In the genomic region with DNA sequence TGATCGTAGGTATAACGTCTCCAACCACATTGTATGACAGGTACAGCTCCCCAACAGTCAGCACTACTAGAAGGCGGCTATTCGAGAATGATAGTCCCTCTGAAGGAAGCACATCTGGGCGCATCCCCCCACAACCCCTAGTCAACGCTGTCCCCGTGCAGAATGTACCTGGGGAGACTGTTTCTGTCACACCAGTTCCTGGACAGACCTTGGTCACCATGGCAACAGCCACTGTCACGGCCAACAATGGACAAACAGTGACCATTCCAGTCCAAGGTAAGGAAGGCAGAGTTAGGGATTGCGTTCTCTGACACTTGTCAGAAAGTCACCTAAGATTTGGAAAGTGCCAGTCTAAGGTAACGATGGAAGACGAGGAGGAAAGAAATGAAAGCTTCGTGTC, we compare ENCODE assay signal across 22 mouse cellular contexts. TPM values are rescaled to one million over a fixed set of nuclear protein-coding genes. Genes with fewer than 3 reads are reported as not detected.
DNase-seq lines count a peak whose midpoint lies in the region; ATAC-seq and TF ChIP-seq lines count a peak whose summit lies in the region.
"Had no signal": no experiment of that assay in that cellular context is flagged by ENCODE, and none has a peak within 500 bp of the region (broad histone marks: within the 10 kb centered on the region; RNA-seq: fewer than 3 reads in every experiment).

No protein-coding gene starts in this region.

- no peak overlapping the region for H3K27ac ChIP-seq in lung, embryonic 14.5 days (ENCODE audit: low read depth)
- peak overlapping the region; percentile 44 for H3K27ac ChIP-seq in testis, adult 2 months (ENCODE audit: control insufficient read depth, insufficient read depth, low read depth, low read length)
- H3K27ac ChIP-seq in forebrain, embryonic 16.5 days (ENCODE audit: low read length): no peak overlapping the region
- H3K27ac ChIP-seq: forebrain, embryonic 10.5 days; forebrain, embryonic 13.5 days; gastrocnemius, adult 2 months; hindbrain, embryonic 10.5 days; hindbrain, embryonic 13.5 days had no signal

- H3K36me3 ChIP-seq in lung, embryonic 14.5 days (ENCODE audit: insufficient read depth): peaks cover 34% of the 10 kb centered on the region
- no peaks in the 10 kb centered on the region for H3K36me3 ChIP-seq in testis, adult 2 months (ENCODE audit: control insufficient read depth, insufficient read depth, low read length)
- peaks cover 8% of the 10 kb centered on the region for H3K36me3 ChIP-seq in forebrain, embryonic 16.5 days (ENCODE audit: control insufficient read depth, insufficient read depth)

- no peaks in the 10 kb centered on the region for H3K9me3 ChIP-seq in lung, embryonic 14.5 days (ENCODE audit: low read depth, low read length)
- H3K9me3 ChIP-seq in forebrain, embryonic 16.5 days (ENCODE audit: control insufficient read depth, low read length): no peaks in the 10 kb centered on the region
- H3K9me3 ChIP-seq: forebrain, embryonic 10.5 days; forebrain, embryonic 13.5 days; hindbrain, embryonic 10.5 days; hindbrain, embryonic 13.5 days had no signal

- H3K9ac ChIP-seq in lung, embryonic 14.5 days: no peak overlapping the region
- H3K9ac ChIP-seq in forebrain, embryonic 16.5 days (replicated peaks; ENCODE audit: low read depth, low read length): no peak overlapping the region
- H3K9ac ChIP-seq: forebrain, embryonic 13.5 days; forebrain, postnatal 0 days; hindbrain, embryonic 13.5 days had no signal

- TF ChIP-seq CTCF in lung, embryonic 14.5 days (IDR thresholded peaks at IDR 0.05; ENCODE audit: low read depth): no peak
- TF ChIP-seq CTCF in testis, adult 2 months (IDR thresholded peaks at IDR 0.05; ENCODE audit: control insufficient read depth, insufficient read depth, insufficient replicate concordance, low read depth, low read length): no peak

- H3K4me2 ChIP-seq in lung, embryonic 14.5 days: peak overlapping the region; percentile 0; the same call in 1 of the 2 replicates
- H3K4me2 ChIP-seq in forebrain, embryonic 16.5 days (ENCODE audit: low read length): no peak overlapping the region
- H3K4me2 ChIP-seq: forebrain, embryonic 13.5 days; heart, embryonic 11.5 days; hindbrain, embryonic 13.5 days had no signal

- no peaks in the 10 kb centered on the region for H3K27me3 ChIP-seq in lung, embryonic 14.5 days (ENCODE audit: insufficient read depth, low read length)
- H3K27me3 ChIP-seq in testis, adult 2 months (ENCODE audit: control insufficient read depth, insufficient read depth, low read length): no peaks in the 10 kb centered on the region
- H3K27me3 ChIP-seq in forebrain, embryonic 16.5 days (replicated peaks; ENCODE audit: control insufficient read depth, insufficient read depth, low read length): no peaks in the 10 kb centered on the region
- H3K27me3 ChIP-seq: forebrain, embryonic 13.5 days; hindbrain, embryonic 13.5 days had no signal

- no peak overlapping the region for H3K4me3 ChIP-seq in lung, embryonic 14.5 days (ENCODE audit: low read depth, low read length)
- H3K4me3 ChIP-seq in testis, adult 2 months (ENCODE audit: control insufficient read depth, low read depth, low read length): peak overlapping the region; percentile 87
- H3K4me3 ChIP-seq in forebrain, embryonic 16.5 days (replicated peaks; ENCODE audit: low read length): no peak overlapping the region
- H3K4me3 ChIP-seq: forebrain, embryonic 10.5 days; forebrain, embryonic 13.5 days; gastrocnemius, adult 2 months; hindbrain, embryonic 10.5 days; hindbrain, embryonic 13.5 days had no signal

- H3K4me1 ChIP-seq in lung, embryonic 14.5 days (ENCODE audit: insufficient read depth): 0 out of 2 replicates have a peak, but pooled peaks cover 3% of the 10 kb centered on the region
- no peaks in the 10 kb centered on the region; the same call in 1 of the 2 replicates for H3K4me1 ChIP-seq in testis, adult 2 months (ENCODE audit: control insufficient read depth, insufficient read depth, low read length)
- no peaks in the 10 kb centered on the region for H3K4me1 ChIP-seq in forebrain, embryonic 16.5 days (replicated peaks; ENCODE audit: control insufficient read depth, insufficient read depth, low read length)
- H3K4me1 ChIP-seq: forebrain, embryonic 10.5 days; forebrain, embryonic 13.5 days; hindbrain, embryonic 10.5 days; hindbrain, embryonic 13.5 days had no signal

- 69% methylated on average over 12 of the region's 12 CpGs for WGBS in lung, embryonic 14.5 days
- 91% methylated on average over 12 of the region's 12 CpGs for WGBS in forebrain, embryonic 16.5 days

- ATAC-seq in lung, embryonic 14.5 days (ENCODE audit: insufficient read depth): peak; percentile 52; the same call in 1 of the 2 replicates
- no peak for ATAC-seq in forebrain, embryonic 16.5 days
- ATAC-seq: CD4-positive, CD25-positive, alpha-beta regulatory T cell, adult 4 months; forebrain, embryonic 13.5 days; forebrain, postnatal 0 days; hindbrain, embryonic 16.5 days had no signal

- DNase-seq in adrenal gland, postnatal 14 days: peak; percentile 45
- no peak for DNase-seq in adrenal gland, adult 18-20 months (ENCODE audit: low spot score in 2 of 2)
- DNase-seq in lung, embryonic 14.5 days: no peak
- DNase-seq in lung, postnatal 25 days (ENCODE audit: low spot score): no peak
- DNase-seq in testis, postnatal 10 days (ENCODE audit: low spot score): no peak
- DNase-seq in lung, postnatal 36 days: peak; percentile 41
- DNase-seq: cerebellum, adult 18-20 months; cerebellum, adult 9-10 months; cerebellum, postnatal 14 days; forebrain, postnatal 0 days; gastrocnemius, adult 2 months; gastrocnemius, postnatal 14 days; heart, adult 11 months had no signal

- peak; percentile 68; the same call in 1 of the 2 replicates for TF ChIP-seq POLR2A in testis, adult 2 months (IDR thresholded peaks at IDR 0.05; ENCODE audit: control insufficient read depth, low read depth, low read length)

RNA-seq across cellular contexts. Expression of a gene that starts 36.4 kb away (rescaled TPM):
- 32.3 and 40.2 TPM in 2 replicates for total RNA-seq in adrenal gland, postnatal 14 days (2021)
- total RNA-seq in adrenal gland, adult 18-20 months (2021): 10 to 100 TPM; 32.7 to 45.8 TPM
- 19.5 and 23.2 TPM in 2 replicates for polyA plus RNA-seq in lung, embryonic 14.5 days (2014; fragmentation: Nextera tagmentation; extraction: Ambion mirVana)
- 176 and 184 TPM in 2 replicates for polyA plus RNA-seq in testis, adult 2 months (2012; rRNA removed)
- 21.9 and 26.6 TPM in 2 replicates for polyA plus RNA-seq in forebrain, embryonic 16.5 days (2015; fragmentation: Nextera tagmentation; extraction: Ambion mirVana)

Comparison
In these comparisons a context has a peak if more than half of its experiments do, and no peak if none do; other contexts are left out.
1. DNase-seq: peak in adrenal gland, postnatal 14 days (single experiment) and lung, postnatal 36 days (single experiment); none in adrenal gland, adult 18-20 months (0 of 2), lung, embryonic 14.5 days (single experiment), lung, postnatal 25 days (single experiment) and testis, postnatal 10 days (single experiment).